Mouse (Mus musculus): Measurements from ENCODE around the gene Pde4b.

DNA sequence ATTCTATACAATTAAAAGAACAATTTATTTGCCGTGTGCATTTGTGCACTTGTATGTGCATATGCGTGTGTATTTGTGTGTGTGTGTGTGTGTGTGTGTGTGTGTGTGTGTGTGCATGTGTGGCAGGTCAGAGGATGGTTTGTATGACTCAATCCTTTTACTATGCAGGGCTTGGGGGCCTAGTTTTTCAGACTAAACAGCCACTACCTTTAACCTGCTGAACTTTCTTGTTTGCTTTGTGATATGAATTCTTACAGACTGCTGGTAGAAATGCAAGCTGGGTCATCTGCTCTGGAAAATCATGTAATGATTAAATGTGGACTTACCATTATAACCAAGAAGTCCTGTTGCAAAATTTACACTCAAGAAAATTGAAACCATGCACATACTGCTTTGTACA, 18.0 kb upstream of the Pde4b start:
- TF ChIP-seq CTCF (conservative IDR thresholded peaks at IDR 0.05; ENCODE audit: low read length) = no peak
- no peak for TF ChIP-seq NANOG (IDR thresholded peaks at IDR 0.05; ENCODE audit: borderline replicate concordance, low read length)
- TF ChIP-seq POU5F1 (IDR thresholded peaks at IDR 0.05; ENCODE audit: borderline replicate concordance, low read length) = no peak
